Mouse (Mus musculus): ENCODE measurements around the gene Postn. TPM values are rescaled to one million over a fixed set of nuclear protein-coding genes. Genes with fewer than 3 reads are reported as not detected.

The Postn gene
- total and polyA plus RNA-seq, 3 experiments, result not detected

- Histone ChIP-seq H3K36me3 (ENCODE audit: control insufficient read depth in 1 of 2, insufficient read depth in 2 of 2, low read length in 2 of 2) (no peaks in the 10 kb centered on the region), H3K27ac (ENCODE audit: control insufficient read depth, low read depth, low read length) (no peak overlapping the region), H3K4me1 (ENCODE audit: control insufficient read depth in 1 of 2, insufficient read depth in 2 of 2, low read length in 2 of 2) (no peaks in the 10 kb centered on the region), H3K4me3 (ENCODE audit: control insufficient read depth in 1 of 2, insufficient read depth in 1 of 2, low read depth in 2 of 2, low read length in 2 of 2) (no peak overlapping the region), H3K9me3 (replicated peaks; ENCODE audit: insufficient read depth, low read length) (no peaks in the 10 kb centered on the region), H3K27me3 (ENCODE audit: control insufficient read depth in 1 of 2, insufficient read depth in 2 of 2, low read length in 2 of 2) (no peaks in the 10 kb centered on the region), H3K9ac (ENCODE audit: control insufficient read depth, low read depth, low read length, poor library complexity, severe bottlenecking) (no peak overlapping the region), H3K79me2 (ENCODE audit: control insufficient read depth, insufficient read depth, low read length, poor library complexity) (no peaks in the 10 kb centered on the region)
- no peak for TF ChIP-seq NELFE (IDR thresholded peaks at IDR 0.05; ENCODE audit: low read depth, low read length)
- TF ChIP-seq ZNF384 (IDR thresholded peaks at IDR 0.05; ENCODE audit: low read depth, low read length), result no peak
- TF ChIP-seq POLR2A (IDR thresholded peaks at IDR 0.05; ENCODE audit: control insufficient read depth in 1 of 2, insufficient read depth in 1 of 2, low read depth in 1 of 2, low read length in 2 of 2, poor library complexity in 1 of 2), result no peak
- no peak for TF ChIP-seq EP300 (IDR thresholded peaks at IDR 0.05; ENCODE audit: low read depth in 1 of 2, low read length in 2 of 2)
- no peak for TF ChIP-seq HCFC1 (IDR thresholded peaks at IDR 0.05; ENCODE audit: low read depth, low read length)
- TF ChIP-seq CHD2 (IDR thresholded peaks at IDR 0.05; ENCODE audit: low read length), result no peak
- TF ChIP-seq GABPA (IDR thresholded peaks at IDR 0.05; ENCODE audit: low read depth, low read length), result no peak
- TF ChIP-seq ZKSCAN1 (IDR thresholded peaks at IDR 0.05; ENCODE audit: low read depth, low read length), result no peak
- no peak for TF ChIP-seq GATA1 (IDR thresholded peaks at IDR 0.05; ENCODE audit: low read depth, low read length)
- TF ChIP-seq MAX (IDR thresholded peaks at IDR 0.05; ENCODE audit: low read length), result no peak
- DNase-seq (ENCODE audit: low read depth, low spot score), result no peak
These were observed 40.8 kb downstream of the Postn start for GRCm38 (mm10) chr3:54401706-54402105.

GRCm38 (mm10) chr3:54403791-54404190 is 42.9 kb downstream of the Postn start:
- Histone ChIP-seq H3K4me3 (ENCODE audit: control insufficient read depth in 1 of 2, insufficient read depth in 1 of 2, low read depth in 2 of 2, low read length in 2 of 2) (no peak overlapping the region), H3K27me3 (ENCODE audit: control insufficient read depth in 1 of 2, insufficient read depth in 2 of 2, low read length in 2 of 2) (no peaks in the 10 kb centered on the region), H3K79me2 (ENCODE audit: control insufficient read depth, insufficient read depth, low read length, poor library complexity) (no peaks in the 10 kb centered on the region), H3K27ac (ENCODE audit: control insufficient read depth, low read depth, low read length) (no peak overlapping the region), H3K36me3 (ENCODE audit: control insufficient read depth in 1 of 2, insufficient read depth in 2 of 2, low read length in 2 of 2) (no peaks in the 10 kb centered on the region), H3K4me1 (ENCODE audit: control insufficient read depth in 1 of 2, insufficient read depth in 2 of 2, low read length in 2 of 2) (no peaks in the 10 kb centered on the region), H3K9me3 (replicated peaks; ENCODE audit: insufficient read depth, low read length) (no peaks in the 10 kb centered on the region), H3K9ac (ENCODE audit: control insufficient read depth, low read depth, low read length, poor library complexity, severe bottlenecking) (no peak overlapping the region)
- TF ChIP-seq TAL1 (IDR thresholded peaks at IDR 0.05; ENCODE audit: low read length) (no peak), MYB (IDR thresholded peaks at IDR 0.05; ENCODE audit: low read depth, low read length) (no peak), MYC (IDR thresholded peaks at IDR 0.05; ENCODE audit: low read depth, low read length) (no peak), UBTF (IDR thresholded peaks at IDR 0.05; ENCODE audit: borderline replicate concordance, insufficient read depth, low read depth, low read length) (no peak)
- DNase-seq (ENCODE audit: low read depth, low spot score), result no peak

- Histone ChIP-seq H3K79me2 (ENCODE audit: control insufficient read depth, insufficient read depth, low read length, poor library complexity) (no peaks in the 10 kb centered on the region), H3K4me1 (ENCODE audit: control insufficient read depth in 1 of 2, insufficient read depth in 2 of 2, low read length in 2 of 2) (no peaks in the 10 kb centered on the region), H3K4me3 (ENCODE audit: control insufficient read depth in 1 of 2, insufficient read depth in 1 of 2, low read depth in 2 of 2, low read length in 2 of 2) (no peak overlapping the region), H3K27me3 (ENCODE audit: control insufficient read depth in 1 of 2, insufficient read depth in 2 of 2, low read length in 2 of 2) (no peaks in the 10 kb centered on the region), H3K27ac (ENCODE audit: control insufficient read depth, low read depth, low read length) (no peak overlapping the region), H3K9ac (ENCODE audit: control insufficient read depth, low read depth, low read length, poor library complexity, severe bottlenecking) (no peak overlapping the region), H3K9me3 (replicated peaks; ENCODE audit: insufficient read depth, low read length) (no peaks in the 10 kb centered on the region), H3K36me3 (ENCODE audit: control insufficient read depth in 1 of 2, insufficient read depth in 2 of 2, low read length in 2 of 2) (no peaks in the 10 kb centered on the region)
- TF ChIP-seq MYB (IDR thresholded peaks at IDR 0.05; ENCODE audit: low read depth, low read length) (no peak), ETS1 (IDR thresholded peaks at IDR 0.05; ENCODE audit: low read depth, low read length) (no peak), NELFE (IDR thresholded peaks at IDR 0.05; ENCODE audit: low read depth, low read length) (no peak), TAL1 (IDR thresholded peaks at IDR 0.05; ENCODE audit: low read length) (no peak), POLR2AphosphoS2 (IDR thresholded peaks at IDR 0.05; ENCODE audit: low read length) (no peak), E2F4 (IDR thresholded peaks at IDR 0.05; ENCODE audit: borderline replicate concordance, low read depth, low read length) (no peak), ELF1 (IDR thresholded peaks at IDR 0.05; ENCODE audit: low read depth, low read length) (no peak), USF1 (IDR thresholded peaks at IDR 0.05; ENCODE audit: low read depth, low read length) (no peak), ZNF384 (IDR thresholded peaks at IDR 0.05; ENCODE audit: low read depth, low read length) (no peak), KAT2A (conservative IDR thresholded peaks at IDR 0.05; ENCODE audit: low read depth, low read length) (no peak), SMC3 (IDR thresholded peaks at IDR 0.05; ENCODE audit: low read depth, low read length) (no peak), USF2 (IDR thresholded peaks at IDR 0.05; ENCODE audit: borderline replicate concordance in 1 of 2, insufficient read depth in 1 of 2, low read depth in 1 of 2, low read length in 2 of 2) (no peak), RCOR1 (IDR thresholded peaks at IDR 0.05; ENCODE audit: low read depth, low read length) (no peak), UBTF (IDR thresholded peaks at IDR 0.05; ENCODE audit: borderline replicate concordance, insufficient read depth, low read depth, low read length) (no peak)
- DNase-seq (ENCODE audit: low read depth, low spot score), result no peak
These were observed 45.7 kb downstream of the Postn start for GRCm38 (mm10) chr3:54406567-54406966.
